In the genomic region with DNA sequence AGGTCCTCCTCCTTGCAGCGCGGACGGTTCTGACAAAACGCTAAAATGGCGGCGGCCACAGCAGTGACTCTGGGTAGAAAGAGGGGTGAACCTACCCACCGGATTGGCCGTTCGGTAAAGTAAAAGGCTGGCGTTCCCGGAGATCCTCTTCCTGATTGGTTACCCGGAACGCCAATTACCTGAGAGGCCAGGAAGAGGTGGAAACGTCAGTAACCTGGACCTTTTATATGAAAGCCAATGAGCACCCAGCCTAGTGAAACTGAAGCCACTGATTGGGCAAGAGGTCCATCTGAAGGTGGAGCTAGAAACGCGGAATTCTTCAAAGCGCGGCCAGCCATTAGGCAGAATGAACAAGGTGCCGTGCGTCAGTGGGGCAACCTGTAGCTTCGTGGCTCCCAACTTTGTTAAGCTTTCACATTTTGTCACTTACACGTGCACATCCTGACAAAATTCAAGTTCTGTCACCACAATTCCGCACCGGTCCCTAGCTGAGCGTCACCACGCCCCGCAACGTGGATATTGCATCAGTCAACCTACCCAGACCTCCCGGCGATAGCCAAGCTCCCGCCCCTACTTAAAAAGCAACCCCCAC, we compare ENCODE assay signal across 7 mouse cellular contexts. TPM values are rescaled to one million over a fixed set of nuclear protein-coding genes. Genes with fewer than 3 reads are reported as not detected.
DNase-seq lines count a peak whose midpoint lies in the region; ATAC-seq and TF ChIP-seq lines count a peak whose summit lies in the region.

A gene (minus strand): TSS at position 71 of the 592 bp plus-strand sequence.

- intact Hi-C loops in left cerebral cortex, postnatal 4 days (cut with DNase I): no loop called here

- H3K27ac ChIP-seq in embryonic facial prominence, embryonic 10.5 days (replicated peaks): peak within 1 kb of the TSS; percentile 87
- peak within 1 kb of the TSS; percentile 86 for H3K27ac ChIP-seq in intestine, postnatal 0 days (ENCODE audit: low read depth, low read length)
- peak within 1 kb of the TSS; percentile 79 for H3K27ac ChIP-seq in midbrain, embryonic 12.5 days (replicated peaks)
- H3K27ac ChIP-seq in small intestine, adult 2 months (ENCODE audit: insufficient read depth, low read depth, low read length): peak within 1 kb of the TSS; percentile 59

- no peak for TF ChIP-seq CTCF in intestine, postnatal 0 days (IDR thresholded peaks at IDR 0.05; ENCODE audit: low read depth)
- no peak for TF ChIP-seq CTCF in small intestine, adult 2 months (IDR thresholded peaks at IDR 0.05; ENCODE audit: extremely low read depth, insufficient read length, insufficient replicate concordance, low read depth, low read length)

- no peaks in the 10 kb centered on the region for H3K9me3 ChIP-seq in embryonic facial prominence, embryonic 10.5 days
- no peaks in the 10 kb centered on the region for H3K9me3 ChIP-seq in intestine, postnatal 0 days (ENCODE audit: control insufficient read depth)
- no peaks in the 10 kb centered on the region for H3K9me3 ChIP-seq in midbrain, embryonic 12.5 days

- peaks cover 65% of the 10 kb centered on the region for H3K36me3 ChIP-seq in embryonic facial prominence, embryonic 10.5 days (replicated peaks)
- peaks cover 33% of the 10 kb centered on the region for H3K36me3 ChIP-seq in intestine, postnatal 0 days (ENCODE audit: control insufficient read depth, insufficient read depth)
- peaks cover 36% of the 10 kb centered on the region for H3K36me3 ChIP-seq in midbrain, embryonic 12.5 days
- H3K36me3 ChIP-seq in small intestine, adult 2 months (ENCODE audit: control insufficient read depth, insufficient read depth, low read length): peaks cover 32% of the 10 kb centered on the region

- WGBS in embryonic facial prominence, embryonic 10.5 days: under 1% methylated on average over 31 of the region's 31 CpGs
- under 1% methylated on average over 31 of the region's 31 CpGs for WGBS in intestine, postnatal 0 days
- under 1% methylated on average over 31 of the region's 31 CpGs for WGBS in midbrain, embryonic 12.5 days
- under 1% methylated on average over 31 of the region's 31 CpGs for WGBS in small intestine, adult 2 months

- peak within 1 kb of the TSS; percentile 73 for H3K4me2 ChIP-seq in intestine, postnatal 0 days (replicated peaks; ENCODE audit: low read depth)
- peak within 1 kb of the TSS; percentile 85 for H3K4me2 ChIP-seq in midbrain, embryonic 12.5 days (replicated peaks)

- ATAC-seq in intestine, postnatal 0 days: peak; percentile 98
- peak; percentile 99 for ATAC-seq in midbrain, embryonic 12.5 days (ENCODE audit: low FRiP score, low read depth)

- peak within 1 kb of the TSS; percentile 74 for H3K9ac ChIP-seq in intestine, postnatal 0 days (ENCODE audit: low read depth, low read length)
- H3K9ac ChIP-seq in midbrain, embryonic 12.5 days (replicated peaks): peak within 1 kb of the TSS; percentile 71

- TF ChIP-seq POLR2A in small intestine, adult 2 months (IDR thresholded peaks at IDR 0.05; ENCODE audit: low read depth, low read length): no peak

- H3K27me3 ChIP-seq in embryonic facial prominence, embryonic 10.5 days (replicated peaks; ENCODE audit: low read depth, poor library complexity, severe bottlenecking): no peaks in the 10 kb centered on the region
- H3K27me3 ChIP-seq in intestine, postnatal 0 days (replicated peaks; ENCODE audit: control insufficient read depth, insufficient read depth, low read length): no peaks in the 10 kb centered on the region
- no peaks in the 10 kb centered on the region for H3K27me3 ChIP-seq in midbrain, embryonic 12.5 days
- no peaks in the 10 kb centered on the region for H3K27me3 ChIP-seq in small intestine, adult 2 months (ENCODE audit: control insufficient read depth, insufficient read depth, low read length)

- H3K4me3 ChIP-seq in embryonic facial prominence, embryonic 10.5 days: peak within 1 kb of the TSS; percentile 81
- peak within 1 kb of the TSS; percentile 73 for H3K4me3 ChIP-seq in intestine, postnatal 0 days (ENCODE audit: low read depth, low read length)
- peak within 1 kb of the TSS; percentile 64 for H3K4me3 ChIP-seq in midbrain, embryonic 12.5 days
- peak within 1 kb of the TSS; percentile 75 for H3K4me3 ChIP-seq in small intestine, adult 2 months (ENCODE audit: low read depth, low read length)

- DNase-seq in adrenal gland, postnatal 10 days: peak; percentile 98
- peak; percentile 95 for DNase-seq in embryonic facial prominence, embryonic 10.5 days (ENCODE audit: low spot score)
- peak; percentile 99 for DNase-seq in gonadal fat pad, adult 2 months (ENCODE audit: low read depth)
- DNase-seq in left cerebral cortex, postnatal 4 days: peak; percentile 97

- peaks cover 38% of the 10 kb centered on the region for H3K4me1 ChIP-seq in embryonic facial prominence, embryonic 10.5 days
- 0 out of 2 replicates have a peak, but pooled peaks cover 10% of the 10 kb centered on the region for H3K4me1 ChIP-seq in intestine, postnatal 0 days (replicated peaks; ENCODE audit: control insufficient read depth, insufficient read depth, low read length)
- H3K4me1 ChIP-seq in midbrain, embryonic 12.5 days: peaks cover 41% of the 10 kb centered on the region
- H3K4me1 ChIP-seq in small intestine, adult 2 months (ENCODE audit: control insufficient read depth, insufficient read depth, insufficient read length, low read length): no peaks in the 10 kb centered on the region; the same call in 1 of the 2 replicates

RNA-seq across cellular contexts. Expression of the gene that starts here (rescaled TPM):
- 10 to 100 TPM; 50.6 to 60.8 TPM for total RNA-seq in adrenal gland, postnatal 10 days (2021)
- 92.1 and 99.5 TPM in 2 replicates for polyA plus RNA-seq in embryonic facial prominence, embryonic 10.5 days (2016; fragmentation: Nextera tagmentation; extraction: Ambion mirVana)
- 37.5 and 38.3 TPM in 2 replicates for polyA plus RNA-seq in gonadal fat pad, adult 2 months (2012; rRNA removed)
- 20.3 and 21.6 TPM in 2 replicates for polyA plus RNA-seq in intestine, postnatal 0 days (2015; fragmentation: Nextera tagmentation; extraction: Ambion mirVana)
- 10 to 100 TPM; 76.1 to 80.4 TPM for total RNA-seq in left cerebral cortex, postnatal 4 days (2021)
- polyA plus RNA-seq in midbrain, embryonic 12.5 days (2016; fragmentation: Nextera tagmentation; extraction: Ambion mirVana): 86.0 and 94.7 TPM in 2 replicates
- polyA plus RNA-seq in small intestine, adult 2 months (2012; rRNA removed): 27.1 and 33.5 TPM in 2 replicates

Comparison
In these comparisons a context has a peak if more than half of its experiments do, and no peak if none do; other contexts are left out.
1. Peak in every context shown above with its lines: DNase-seq, ATAC-seq, H3K4me3 ChIP-seq and H3K27ac ChIP-seq.